Mouse (Mus musculus): ENCODE measurements at regions not wholly inside any gene's neighbourhood (a gene's known extent, or its start where the extent isn't known, plus 50 kb on each side); places are given as distances from the start of the nearest gene placed in this dataset.

GRCm38 (mm10) chr12:54309219-54309618 is 105.6 kb upstream of the Egln3 start:
- Histone ChIP-seq H3K4me3 (replicated peaks; ENCODE audit: extremely low read depth, low read depth, low read length) (no peak overlapping the region), H3K4me1 (ENCODE audit: control insufficient read depth, insufficient read depth, low read length) (peaks cover 2% of the 10 kb centered on the region; the same call in 1 of the 2 replicates)
- TF ChIP-seq POLR2A (IDR thresholded peaks at IDR 0.05; ENCODE audit: borderline replicate concordance, extremely low read depth, low read depth, low read length) = no peak
- no peak for DNase-seq
- WGBS = 88% methylated on average over 6 of the region's 6 CpGs

GRCm38 (mm10) chr12:54305135-54305630 is 101.5 kb upstream of the Egln3 start:
- no peaks in the 10 kb centered on the region for H3K4me1 ChIP-seq (ENCODE audit: control insufficient read depth, insufficient read depth, low read length)
- H3K4me3 ChIP-seq (replicated peaks; ENCODE audit: extremely low read depth, low read depth, low read length) = no peak overlapping the region
- DNase-seq = no peak
- 66% methylated on average over 9 of the region's 9 CpGs for WGBS
- TF ChIP-seq CTCF (IDR thresholded peaks at IDR 0.05; ENCODE audit: insufficient read depth, low read length) (no peak), POLR2A (IDR thresholded peaks at IDR 0.05; ENCODE audit: borderline replicate concordance, extremely low read depth, low read depth, low read length) (no peak)

DNA sequence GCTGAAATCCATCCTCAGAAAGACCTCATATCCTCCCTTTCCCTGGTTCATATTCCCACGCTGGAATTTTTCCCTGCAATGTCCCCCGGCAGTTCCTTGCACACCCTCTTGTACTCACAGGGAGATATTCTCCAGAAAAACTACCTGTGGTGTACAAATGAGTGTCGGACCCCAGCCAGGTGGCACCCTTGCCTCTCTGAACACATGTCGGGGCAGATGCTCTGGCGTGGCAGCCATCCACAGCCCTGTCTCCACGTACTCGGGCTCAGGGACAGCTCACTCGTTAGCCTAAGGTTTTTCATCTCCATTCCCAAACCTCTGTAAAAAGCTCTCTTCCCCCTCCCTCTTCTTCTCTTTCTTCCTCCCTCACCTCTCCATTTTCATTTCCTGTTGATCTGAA is 100.1 kb upstream of the Egln3 start:
- 76% methylated on average over 8 of the region's 8 CpGs for WGBS
- TF ChIP-seq POLR2A (IDR thresholded peaks at IDR 0.05; ENCODE audit: borderline replicate concordance, extremely low read depth, low read depth, low read length) (no peak), CTCF (IDR thresholded peaks at IDR 0.05; ENCODE audit: insufficient read depth, low read length) (no peak)
- Histone ChIP-seq H3K4me3 (replicated peaks; ENCODE audit: extremely low read depth, low read depth, low read length) (no peak overlapping the region), H3K4me1 (ENCODE audit: control insufficient read depth, insufficient read depth, low read length) (no peaks in the 10 kb centered on the region)
- DNase-seq = no peak

- TF ChIP-seq POLR2A (IDR thresholded peaks at IDR 0.05; ENCODE audit: borderline replicate concordance, extremely low read depth, low read depth, low read length) (no peak), CTCF (IDR thresholded peaks at IDR 0.05; ENCODE audit: insufficient read depth, low read length) (no peak)
- 79% methylated on average over 5 of the region's 5 CpGs for WGBS
Measured at GRCm38 (mm10) chr12:54299506-54299905, 95.8 kb upstream of the Egln3 start.

GRCm38 (mm10) chr12:54293248-54293647 is 89.6 kb upstream of the Egln3 start:
- Histone ChIP-seq H3K4me3 (replicated peaks; ENCODE audit: extremely low read depth, low read depth, low read length) (no peak overlapping the region), H3K4me1 (ENCODE audit: control insufficient read depth, insufficient read depth, low read length) (no peaks in the 10 kb centered on the region)
- WGBS = 36% methylated on average over 2 of the region's 2 CpGs
- DNase-seq = no peak
- TF ChIP-seq CTCF (IDR thresholded peaks at IDR 0.05; ENCODE audit: insufficient read depth, low read length) = no peak
- no peak for TF ChIP-seq POLR2A (IDR thresholded peaks at IDR 0.05; ENCODE audit: borderline replicate concordance, extremely low read depth, low read depth, low read length)

More at GRCm38 (mm10) chr12:54299506-54299905, 95.8 kb upstream of the Egln3 start:
- no peak for DNase-seq
- no peak overlapping the region for H3K4me3 ChIP-seq (replicated peaks; ENCODE audit: extremely low read depth, low read depth, low read length)
- H3K4me1 ChIP-seq (ENCODE audit: control insufficient read depth, insufficient read depth, low read length) = no peaks in the 10 kb centered on the region

- WGBS = 61% methylated on average over 2 of the region's 2 CpGs
- Histone ChIP-seq H3K4me1 (ENCODE audit: control insufficient read depth, insufficient read depth, low read length) (no peaks in the 10 kb centered on the region), H3K4me3 (replicated peaks; ENCODE audit: extremely low read depth, low read depth, low read length) (no peak overlapping the region)
- TF ChIP-seq CTCF (IDR thresholded peaks at IDR 0.05; ENCODE audit: insufficient read depth, low read length) = no peak
- TF ChIP-seq POLR2A (IDR thresholded peaks at IDR 0.05; ENCODE audit: borderline replicate concordance, extremely low read depth, low read depth, low read length) = no peak
- DNase-seq = no peak
Measured at GRCm38 (mm10) chr12:54290311-54290710, 86.7 kb upstream of the Egln3 start.

GRCm38 (mm10) chr12:54288747-54289146 is 85.1 kb upstream of the Egln3 start:
- 77% methylated on average over 4 of the region's 4 CpGs for WGBS
- no peak for TF ChIP-seq POLR2A (IDR thresholded peaks at IDR 0.05; ENCODE audit: borderline replicate concordance, extremely low read depth, low read depth, low read length)
- no peak for TF ChIP-seq CTCF (IDR thresholded peaks at IDR 0.05; ENCODE audit: insufficient read depth, low read length)
- Histone ChIP-seq H3K4me3 (replicated peaks; ENCODE audit: extremely low read depth, low read depth, low read length) (no peak overlapping the region), H3K4me1 (ENCODE audit: control insufficient read depth, insufficient read depth, low read length) (no peaks in the 10 kb centered on the region)
- DNase-seq = no peak

DNA sequence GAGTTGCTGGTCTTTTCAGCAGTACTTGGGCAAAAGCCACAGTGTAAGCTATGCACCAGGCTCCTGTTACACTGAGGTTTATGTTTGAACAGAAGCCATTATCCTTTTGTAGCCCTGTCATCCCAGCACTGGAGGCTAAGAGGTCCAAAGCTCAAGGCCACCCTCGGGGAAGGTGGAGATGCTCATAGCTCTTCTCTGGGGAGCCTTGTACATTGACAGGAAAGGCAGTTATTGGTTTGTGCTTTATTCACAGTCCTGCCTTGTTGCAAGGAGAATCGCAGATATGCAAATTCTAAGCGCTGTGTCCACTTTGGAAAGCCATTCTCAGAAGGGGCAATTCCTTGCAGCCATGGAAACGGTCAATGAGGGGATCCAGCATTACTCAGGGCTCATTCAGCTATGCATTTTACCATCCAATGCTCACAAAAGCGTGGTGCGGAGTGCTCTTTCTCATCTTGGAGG is 84.4 kb upstream of the Egln3 start:
- WGBS = 75% methylated on average over 6 of the region's 6 CpGs
- TF ChIP-seq CTCF (IDR thresholded peaks at IDR 0.05; ENCODE audit: insufficient read depth, low read length) (no peak), POLR2A (IDR thresholded peaks at IDR 0.05; ENCODE audit: borderline replicate concordance, extremely low read depth, low read depth, low read length) (no peak)

DNA sequence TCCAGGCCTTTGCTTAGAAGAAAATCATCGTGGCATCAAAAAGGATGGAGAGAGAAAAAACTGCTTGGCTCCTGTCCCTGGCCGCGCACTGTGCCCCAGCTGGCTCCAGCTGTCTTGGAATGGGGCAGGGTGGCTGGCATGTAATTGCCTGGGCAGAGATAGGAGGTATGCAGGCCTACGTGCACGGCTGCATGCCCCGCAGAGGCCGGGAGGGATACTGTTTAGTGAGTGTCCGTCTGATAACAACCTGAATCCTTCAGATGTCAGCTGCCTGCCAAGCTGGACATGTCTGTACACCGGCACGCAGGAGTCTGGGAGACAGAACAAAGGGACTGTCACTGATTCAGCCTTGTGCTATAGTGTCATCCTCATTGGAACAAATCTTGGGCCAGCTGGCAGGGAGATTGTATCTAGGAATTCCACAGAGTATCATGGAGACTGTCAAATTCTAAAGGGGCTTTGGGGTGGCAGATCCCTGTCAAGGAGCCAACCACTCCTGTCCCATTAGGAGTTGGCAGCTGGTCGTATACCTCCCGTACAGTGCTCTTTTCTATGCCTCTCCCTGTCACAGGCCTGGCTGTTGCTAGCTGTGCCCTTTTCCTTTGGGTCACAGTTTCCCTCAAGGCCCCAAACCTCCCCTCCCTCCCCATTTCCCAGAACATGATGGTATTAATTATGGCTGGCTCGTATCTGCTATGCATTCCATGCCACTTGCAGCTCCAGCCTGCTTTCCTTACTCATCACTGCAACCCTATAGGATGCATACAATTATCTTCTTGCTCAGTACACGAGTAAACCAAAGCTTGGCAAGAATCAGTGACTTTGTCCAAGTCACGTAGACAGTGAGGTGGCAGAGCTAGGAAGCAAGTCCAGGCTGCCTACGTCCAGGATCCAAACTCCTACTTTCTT is 83.5 kb upstream of the Egln3 start:
- no peak overlapping the region for H3K4me3 ChIP-seq (replicated peaks; ENCODE audit: extremely low read depth, low read depth, low read length)
- H3K4me1 ChIP-seq (ENCODE audit: control insufficient read depth, insufficient read depth, low read length) = no peaks in the 10 kb centered on the region
- no peak for DNase-seq

More for the DNA sequence above, 84.4 kb upstream of the Egln3 start:
- Histone ChIP-seq H3K4me1 (ENCODE audit: control insufficient read depth, insufficient read depth, low read length) (no peaks in the 10 kb centered on the region), H3K4me3 (replicated peaks; ENCODE audit: extremely low read depth, low read depth, low read length) (no peak overlapping the region)
- DNase-seq = no peak

DNA sequence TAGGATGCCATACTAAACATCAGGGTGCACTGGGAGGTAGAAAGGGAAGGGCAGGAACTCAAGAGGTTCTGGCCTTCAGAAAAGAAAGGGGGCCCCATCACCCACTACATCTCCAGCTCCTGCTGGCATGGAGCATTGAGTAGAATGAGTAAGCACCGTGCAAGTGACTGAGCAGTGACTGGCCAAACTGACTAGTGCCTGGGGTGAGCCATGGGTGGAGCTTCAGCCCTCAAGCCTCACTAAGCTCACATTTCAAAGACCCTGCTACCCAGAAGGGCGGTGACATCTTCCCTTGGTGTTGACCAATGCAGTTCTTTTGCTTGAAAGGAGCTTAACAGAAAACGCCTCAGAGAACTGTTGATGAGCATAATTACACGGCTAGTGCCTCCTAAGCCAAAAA is 80.0 kb upstream of the Egln3 start:
- Histone ChIP-seq H3K4me3 (replicated peaks; ENCODE audit: extremely low read depth, low read depth, low read length) (no peak overlapping the region), H3K4me1 (ENCODE audit: control insufficient read depth, insufficient read depth, low read length) (no peaks in the 10 kb centered on the region; the same call in 1 of the 2 replicates)
- TF ChIP-seq POLR2A (IDR thresholded peaks at IDR 0.05; ENCODE audit: borderline replicate concordance, extremely low read depth, low read depth, low read length) (no peak), CTCF (IDR thresholded peaks at IDR 0.05; ENCODE audit: insufficient read depth, low read length) (no peak)
- 60% methylated on average over 4 of the region's 4 CpGs for WGBS
- DNase-seq = no peak

More for the DNA sequence above, 83.5 kb upstream of the Egln3 start:
- no peak for TF ChIP-seq CTCF (IDR thresholded peaks at IDR 0.05; ENCODE audit: insufficient read depth, low read length)
- TF ChIP-seq POLR2A (IDR thresholded peaks at IDR 0.05; ENCODE audit: borderline replicate concordance, extremely low read depth, low read depth, low read length) = no peak
- 70% methylated on average over 16 of the region's 16 CpGs for WGBS

Measured in lung, adult 2 months (tissue).